Mouse (Mus musculus) cerebellum, postnatal 25 days (tissue): ENCODE data around the gene Slc6a19.
A peak's percentile ranks its signal among the peaks of the same experiment; 100 is the strongest.
"Not testable (repeated sequence)": the region's sequence is repeated elsewhere in the genome, so short reads cannot be mapped to it uniquely, and the experiment has no call there.

Experiments
- DNase-seq, 2 experiments: peaks; one replicate each; pipeline ENCODE4 v3.0.0; 2021; ENCODE audit warnings: mixed read lengths in 2 of 2

Slc6a19 gene

DNA sequence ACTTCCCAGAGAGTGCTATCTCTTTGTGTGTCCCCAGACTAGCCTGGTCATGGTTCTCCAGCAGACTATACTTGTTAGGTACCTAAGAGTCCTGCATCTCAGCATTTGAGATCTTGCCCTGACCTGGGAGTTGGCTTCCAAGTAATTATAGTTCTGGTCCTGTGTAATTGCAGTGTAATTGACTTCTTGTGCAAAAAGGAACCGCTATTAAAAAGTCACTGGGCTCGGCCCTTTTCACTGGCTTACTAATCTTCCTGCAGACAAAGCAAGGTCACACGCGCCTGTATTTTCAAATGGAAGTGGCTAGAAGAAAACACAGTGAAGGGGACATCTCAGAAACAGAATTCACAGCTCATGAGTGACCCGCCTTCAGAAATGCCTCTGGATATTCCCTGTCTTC, 7.1 kb upstream of the Slc6a19 start:
- no peak for DNase-seq

DNA sequence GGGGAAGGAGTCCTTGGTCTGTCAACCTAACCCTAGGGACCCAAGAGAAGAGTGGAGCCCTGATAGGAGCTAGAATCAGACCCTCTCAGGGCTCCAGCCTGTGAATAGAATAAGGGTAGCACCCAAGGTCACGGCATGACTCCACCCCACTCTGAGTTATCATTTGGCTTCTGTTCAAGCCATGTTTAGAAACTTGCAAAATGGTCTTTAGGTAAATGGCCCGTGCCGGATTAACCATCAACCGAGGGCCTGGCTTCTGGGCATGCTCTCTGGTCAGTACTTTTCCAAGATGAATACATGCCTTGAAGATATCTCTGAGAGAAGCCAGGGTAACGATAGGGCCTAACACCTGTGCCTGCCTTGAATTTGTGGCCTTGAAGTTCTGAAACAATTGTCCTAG, 6.6 kb upstream of the Slc6a19 start:
- no peak for DNase-seq

DNA sequence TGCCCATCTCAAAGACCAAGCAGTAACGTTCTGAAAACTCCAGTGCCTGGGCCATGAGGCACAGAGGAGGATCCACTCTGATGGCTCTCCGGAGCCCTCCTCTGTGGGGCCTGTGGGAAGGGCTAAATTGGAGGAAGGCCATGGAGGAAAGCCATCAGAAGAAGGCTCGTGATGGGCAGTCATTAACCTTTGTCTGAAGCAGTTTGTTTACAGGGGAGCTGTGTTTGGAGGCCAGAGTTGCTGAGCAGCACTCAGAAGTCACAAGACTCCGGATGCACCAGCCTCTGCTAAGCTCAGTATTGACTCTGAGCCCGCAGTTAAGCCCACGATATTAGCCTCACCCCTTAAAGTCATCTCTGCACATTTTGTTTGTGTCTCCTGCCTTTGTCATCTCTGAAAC, 4.8 kb upstream of the Slc6a19 start:
- no peak for DNase-seq

DNA sequence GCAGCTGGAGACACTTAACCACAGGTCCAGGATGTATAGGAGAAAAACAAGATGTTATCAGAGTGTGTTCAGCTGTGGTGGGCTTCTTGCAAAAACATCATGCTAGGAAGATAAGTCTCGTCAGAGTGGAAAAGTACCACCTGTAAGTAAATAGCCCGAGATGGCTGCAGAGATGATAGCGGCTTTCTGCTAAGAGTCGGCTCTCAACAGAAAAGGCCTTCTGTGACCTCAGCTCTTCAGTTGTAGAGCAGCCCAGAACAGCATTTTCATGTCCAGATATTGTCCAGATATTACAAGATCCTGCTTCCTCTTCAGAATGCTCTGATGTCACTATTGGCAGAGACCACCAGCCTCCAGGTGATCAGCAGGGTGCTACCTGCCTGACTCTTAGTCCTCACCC, 1.2 kb downstream of the Slc6a19 start:
- not testable (repeated sequence) for DNase-seq

DNA sequence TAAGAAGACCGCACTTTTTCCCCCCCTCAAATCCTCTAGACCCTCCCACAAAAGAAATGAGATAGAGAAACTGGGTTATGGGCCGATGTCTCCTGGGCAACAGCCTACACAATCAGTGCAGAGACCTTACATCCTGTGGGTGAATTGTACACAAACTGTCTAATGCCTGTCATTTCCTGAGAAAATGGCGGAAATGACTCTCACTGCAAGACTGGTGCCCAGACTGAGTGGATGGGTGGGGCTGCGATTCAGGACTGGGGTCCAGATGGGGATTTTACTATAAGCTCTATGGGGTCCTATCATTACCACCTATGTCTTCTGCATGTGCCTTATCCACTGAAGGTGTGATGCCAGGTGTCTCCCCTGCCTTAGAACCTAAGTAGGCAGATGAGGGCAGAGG, 1.9 kb downstream of the Slc6a19 start:
- DNase-seq: no peak

DNA sequence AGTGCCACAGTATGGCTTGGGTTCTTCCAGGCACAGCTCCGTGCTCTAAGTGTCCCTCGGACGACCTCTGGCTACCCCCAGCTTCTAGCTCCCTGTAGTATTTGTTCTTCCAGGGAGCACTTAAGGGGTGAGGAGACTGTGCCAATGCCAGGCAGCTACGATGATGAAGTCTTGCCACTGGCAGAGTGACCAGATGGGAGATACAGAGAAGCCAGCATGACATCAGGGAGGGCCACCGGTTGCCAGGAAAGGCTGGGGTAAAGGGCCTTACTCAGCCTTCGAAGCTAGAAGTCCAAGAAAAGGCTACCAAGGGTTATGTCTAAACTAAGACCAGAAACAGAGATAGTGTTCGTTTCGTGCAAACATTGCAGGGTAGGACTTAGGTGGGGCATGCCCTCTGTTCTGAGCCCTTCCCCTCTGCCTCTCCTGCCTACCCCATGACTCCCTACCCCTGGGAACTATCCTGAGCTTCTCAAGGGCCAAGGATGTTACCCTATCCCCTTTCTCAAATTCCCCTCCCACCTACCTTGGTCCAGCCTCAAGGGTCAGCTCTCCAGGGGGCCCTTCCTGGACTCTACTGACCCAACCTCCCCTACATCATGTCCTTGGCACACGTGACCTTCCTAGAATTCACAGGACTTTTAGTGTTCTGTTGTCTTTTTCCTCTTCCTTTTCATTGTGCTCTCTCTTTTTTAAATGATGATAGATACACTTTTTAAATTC, 3.3 kb downstream of the Slc6a19 start:
- peak; percentile 27 to 40 for DNase-seq

DNA sequence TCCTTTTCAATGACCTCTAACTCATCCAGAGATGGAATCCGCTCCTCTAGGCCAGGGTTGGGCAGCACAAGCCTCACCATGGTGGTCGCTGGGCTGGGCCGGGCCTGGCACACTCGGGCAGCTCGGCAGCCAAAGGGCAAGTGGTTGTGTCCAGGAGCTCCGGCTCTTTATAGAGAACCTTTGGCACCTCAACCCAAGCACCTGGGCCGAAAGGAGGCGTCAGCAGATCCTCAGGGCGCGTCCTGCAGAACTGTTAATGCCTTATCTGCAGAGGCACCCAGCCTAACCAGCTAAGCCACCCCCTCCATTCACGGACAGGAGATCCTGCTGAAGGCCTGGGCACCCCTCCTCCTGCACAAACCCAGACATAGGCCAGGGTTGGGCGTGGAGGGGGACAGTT, 4.1 kb downstream of the Slc6a19 start:
- DNase-seq: no peak

DNA sequence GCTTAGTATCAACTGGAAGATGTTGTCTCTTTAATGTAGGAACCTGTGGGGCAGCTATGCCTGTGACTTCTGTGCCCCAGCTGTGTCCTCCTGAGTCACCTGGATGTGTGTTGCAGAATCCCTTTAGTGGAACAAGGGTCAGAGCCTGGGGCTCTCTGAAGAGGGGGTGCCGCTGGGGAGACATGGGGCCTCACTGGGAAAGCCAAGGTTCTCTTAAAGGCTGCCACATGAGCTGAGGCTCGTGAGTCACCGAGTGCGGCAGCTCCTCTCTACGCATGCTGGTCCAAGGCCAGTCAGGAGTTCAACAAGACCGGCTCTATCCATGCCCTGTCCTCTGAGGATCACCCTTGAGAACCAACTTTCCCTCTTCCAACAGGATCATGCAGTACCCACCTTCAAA, 5.0 kb downstream of the Slc6a19 start:
- no peak for DNase-seq

DNA sequence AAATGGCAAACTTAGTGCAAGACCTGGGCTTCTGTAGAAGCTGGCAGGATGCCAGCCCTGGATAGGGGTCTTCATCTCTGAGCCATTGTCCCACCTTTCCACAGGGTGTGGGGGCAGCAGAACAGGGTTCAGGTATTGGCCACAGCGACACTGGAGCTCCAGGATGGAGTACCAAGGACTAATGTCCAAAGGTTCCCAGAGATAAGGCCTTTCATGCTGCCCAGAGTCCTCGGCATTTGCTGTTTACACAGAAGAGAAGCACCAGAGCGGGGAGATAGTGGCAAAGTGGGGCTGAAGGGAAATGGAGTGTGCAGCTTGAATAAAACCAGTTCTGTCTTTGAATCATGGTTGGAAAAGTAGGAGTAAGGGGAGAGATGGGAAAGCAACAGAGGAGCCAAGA, 8.1 kb downstream of the Slc6a19 start:
- no peak for DNase-seq

DNA sequence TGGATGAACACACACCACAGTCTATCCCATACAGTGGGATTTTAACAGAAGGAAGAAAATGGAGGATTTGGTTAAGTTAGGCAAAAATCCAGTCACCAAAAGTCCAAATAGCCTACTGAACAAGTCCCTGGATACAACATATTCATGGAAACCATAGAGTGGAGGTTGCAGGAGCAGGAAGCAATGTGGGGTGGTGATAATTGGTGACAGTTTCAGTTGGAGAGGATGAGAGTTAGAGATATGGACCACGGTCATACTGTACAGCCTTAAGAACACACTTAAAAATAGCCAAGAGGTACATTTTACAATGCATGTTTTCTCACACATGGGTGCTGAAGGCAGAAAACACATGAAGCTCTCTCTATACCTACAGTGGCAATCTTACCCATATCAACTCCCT, 9.7 kb downstream of the Slc6a19 start:
- DNase-seq: no peak

DNA sequence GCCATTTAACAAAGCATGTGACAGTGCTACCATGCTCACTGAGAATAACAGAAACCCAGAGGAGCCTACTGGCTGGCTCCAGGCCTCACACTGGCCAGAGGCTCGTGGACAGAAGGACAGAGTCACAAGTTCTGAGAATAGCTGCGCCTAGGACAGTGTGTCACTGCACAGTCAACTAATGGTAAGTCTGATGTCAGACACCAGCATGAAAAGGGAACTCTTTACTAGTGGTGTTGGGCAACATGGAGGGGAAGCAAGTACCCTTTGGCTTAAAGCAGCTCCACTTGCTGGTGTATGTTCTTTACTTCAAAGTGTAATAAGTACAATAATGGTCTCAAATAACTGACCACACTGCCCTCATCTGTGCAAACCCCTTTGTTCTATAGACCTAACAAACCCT, 11.3 kb downstream of the Slc6a19 start:
- DNase-seq: no peak

DNA sequence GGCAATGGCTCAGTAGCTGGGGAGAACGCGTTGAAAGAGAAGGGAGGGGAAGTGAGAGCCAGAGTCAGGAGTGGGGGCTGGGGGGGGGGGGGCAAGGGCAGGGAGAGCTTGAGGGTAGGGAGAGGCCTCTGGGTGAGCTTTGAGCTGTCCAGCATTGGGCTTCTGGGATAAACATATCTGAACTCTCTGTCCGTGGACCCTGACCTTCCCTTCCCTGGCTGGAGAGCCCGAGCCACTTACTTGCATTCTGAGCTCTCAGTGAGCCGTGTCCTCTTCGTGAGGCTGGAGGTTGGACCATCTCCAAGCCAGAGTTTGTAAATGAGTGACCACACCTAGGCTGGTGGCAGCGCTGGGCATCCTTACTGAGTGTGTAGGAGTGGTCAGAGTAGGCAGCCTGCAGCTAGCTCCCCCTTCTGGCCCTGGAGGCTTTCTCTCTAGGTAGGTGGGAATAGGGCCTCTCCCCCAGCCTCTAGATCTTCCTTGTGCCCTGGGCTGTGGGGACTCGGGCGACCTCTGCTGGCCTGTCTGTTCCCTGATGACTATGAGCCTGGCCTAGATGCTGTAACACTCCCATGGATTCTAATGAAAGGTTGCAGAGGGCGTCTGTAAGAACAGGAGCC, 12.3 kb downstream of the Slc6a19 start:
- DNase-seq: peak; percentile 48 to 66

DNA sequence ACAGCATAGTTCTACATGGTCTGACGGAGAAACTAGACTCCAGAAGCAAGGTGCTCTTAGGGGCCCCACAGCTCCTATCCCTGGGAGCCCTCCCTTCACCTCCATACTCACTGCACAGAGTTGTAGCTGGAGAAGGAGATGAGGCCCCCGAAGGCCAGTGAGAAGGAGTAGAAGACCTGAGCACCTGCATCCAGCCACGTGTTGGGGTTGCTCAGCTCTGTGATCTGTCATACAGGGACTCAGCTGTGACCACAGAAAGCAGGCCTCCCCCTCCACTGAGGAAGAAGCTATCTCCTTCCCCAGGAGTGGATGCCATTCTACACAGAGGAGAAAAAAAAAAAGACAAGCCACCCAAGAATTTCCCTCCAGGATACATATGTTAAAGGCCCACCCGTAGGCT, 15.7 kb downstream of the Slc6a19 start:
- no peak for DNase-seq

DNA sequence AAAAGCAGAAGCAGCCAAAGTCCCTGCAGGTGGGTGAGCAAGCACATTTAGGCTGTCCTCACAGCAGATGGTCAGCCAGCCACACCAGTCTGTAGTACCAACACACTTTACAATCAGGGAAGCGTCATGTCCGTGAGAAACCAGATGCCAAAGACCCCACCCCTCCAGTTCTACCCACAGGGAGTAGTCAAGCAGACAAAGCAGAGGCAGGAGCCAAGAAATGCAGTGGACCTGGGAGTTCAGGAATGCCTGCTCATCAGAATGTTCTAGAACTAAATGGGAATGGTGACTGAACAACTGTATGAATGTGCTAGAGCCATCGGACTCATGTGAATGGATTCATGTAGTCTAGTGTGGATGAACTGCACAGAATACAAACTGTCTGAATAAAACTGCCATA, 17.1 kb downstream of the Slc6a19 start:
- DNase-seq: no peak

DNA sequence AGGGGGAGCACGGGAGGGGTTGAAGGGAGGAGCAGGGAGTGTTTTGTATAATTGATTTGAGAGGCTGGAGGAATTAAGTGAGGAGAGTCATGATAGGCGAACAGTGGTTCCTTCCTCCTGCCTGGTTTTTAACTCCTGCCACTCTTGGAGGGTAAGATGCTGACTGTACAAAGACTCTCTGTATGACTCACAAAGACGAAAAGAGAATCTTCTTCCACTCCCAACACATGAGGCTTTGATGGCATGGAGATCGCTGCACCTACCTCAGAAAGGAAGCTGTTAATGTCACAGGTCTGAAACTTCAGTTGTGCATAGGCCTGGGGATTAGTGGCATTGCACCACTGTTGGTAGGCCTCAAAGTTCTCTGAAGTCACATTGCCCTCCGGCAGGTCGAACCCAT, 19.2 kb downstream of the Slc6a19 start:
- DNase-seq: no peak

DNA sequence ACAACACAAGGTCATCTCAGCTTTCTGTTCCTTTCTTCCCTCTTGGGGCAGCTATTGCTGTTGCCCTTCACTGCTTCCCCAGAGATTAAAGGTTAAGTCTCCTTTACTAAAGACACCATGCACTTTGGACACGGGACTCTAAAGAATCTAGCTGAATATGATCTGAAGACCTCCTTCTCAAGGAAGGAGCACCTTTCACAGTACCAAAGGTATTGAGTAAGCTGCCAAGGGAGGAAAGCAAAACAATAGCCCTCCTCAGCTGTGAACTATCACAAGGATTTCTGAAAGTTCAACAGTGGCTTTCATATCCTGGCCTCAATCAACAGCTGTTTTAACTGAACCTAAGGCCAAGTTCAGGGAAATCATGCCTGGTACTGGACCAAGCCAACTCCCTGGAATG, 20.3 kb downstream of the Slc6a19 start:
- no peak for DNase-seq

DNA sequence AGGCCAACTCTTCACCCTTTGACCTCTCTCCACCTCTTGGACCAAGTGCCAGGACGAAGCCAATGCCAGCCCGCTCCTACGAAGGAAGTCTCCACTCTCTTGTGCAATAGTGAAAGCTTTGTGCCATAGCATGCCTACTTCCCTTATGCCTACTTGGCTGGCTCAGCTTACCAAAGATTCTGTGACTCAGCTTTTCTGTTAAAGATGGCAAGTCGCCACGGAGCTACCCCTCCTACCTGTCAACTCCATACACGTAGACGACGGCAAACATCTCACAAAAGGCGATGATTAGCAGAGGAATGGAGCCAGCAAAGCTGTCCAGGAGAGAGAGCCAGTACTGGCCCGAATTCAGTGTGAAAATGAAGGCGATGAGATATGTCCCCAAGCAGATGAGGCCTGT, 21.0 kb downstream of the Slc6a19 start:
- DNase-seq: no peak

DNA sequence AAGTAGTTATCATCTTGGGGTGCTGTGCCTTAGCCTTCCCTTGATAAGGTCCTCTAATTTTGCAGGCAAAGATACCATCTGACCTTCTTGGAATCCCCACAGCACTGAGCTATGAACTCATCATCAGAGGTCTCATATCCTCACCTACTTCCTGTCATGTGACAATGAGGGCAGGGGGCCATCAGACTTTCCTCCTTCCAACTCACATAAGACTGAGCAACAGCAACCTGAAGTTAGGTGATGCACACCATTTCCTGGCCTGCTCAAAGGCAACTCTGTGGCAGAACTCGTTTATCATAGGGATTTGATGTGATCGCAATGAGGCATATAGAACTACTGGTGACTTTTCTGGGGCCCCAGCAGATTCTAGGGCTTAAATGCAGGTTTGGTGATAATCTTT, 22.4 kb downstream of the Slc6a19 start:
- DNase-seq: no peak

DNA sequence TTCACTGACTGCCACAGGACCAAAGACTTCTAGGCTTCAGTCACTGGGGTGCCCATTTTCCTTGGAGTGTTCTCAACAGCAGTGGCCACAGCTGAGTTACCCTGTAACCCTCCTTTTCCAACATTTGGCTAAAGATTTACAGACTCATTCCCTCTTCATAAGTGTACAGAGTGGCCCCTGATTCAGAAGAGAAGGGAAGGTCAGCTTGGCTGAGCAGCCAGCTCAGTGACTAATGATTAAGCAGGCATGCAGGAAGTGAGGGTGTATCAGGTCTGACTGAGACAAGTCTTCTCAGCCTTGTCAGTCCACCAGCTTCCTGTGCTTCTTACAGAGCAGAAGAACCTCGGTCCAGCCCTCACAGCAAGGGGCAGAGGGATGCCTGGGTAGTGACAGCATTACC, 24.3 kb downstream of the Slc6a19 start:
- DNase-seq: no peak

DNA sequence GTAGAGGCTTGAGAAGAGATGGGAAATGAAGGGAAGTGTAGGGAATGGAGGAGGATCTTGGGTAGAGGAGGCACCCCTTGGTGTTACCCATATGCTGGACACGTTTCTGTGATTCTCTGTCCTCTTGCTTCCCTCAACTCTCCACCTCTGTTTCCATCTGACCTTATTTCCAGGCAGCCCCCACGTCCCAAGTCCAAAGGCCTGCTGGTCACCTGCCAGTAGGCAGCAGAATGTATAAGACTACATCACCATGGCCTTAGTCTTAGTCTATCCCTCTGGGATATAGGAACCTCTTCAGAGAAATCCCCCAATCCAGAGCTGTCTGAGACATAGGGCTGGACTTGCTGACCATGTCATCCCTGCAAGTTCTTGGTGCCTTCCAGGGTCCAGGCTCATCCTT, 25.4 kb downstream of the Slc6a19 start:
- DNase-seq: no peak

DNA sequence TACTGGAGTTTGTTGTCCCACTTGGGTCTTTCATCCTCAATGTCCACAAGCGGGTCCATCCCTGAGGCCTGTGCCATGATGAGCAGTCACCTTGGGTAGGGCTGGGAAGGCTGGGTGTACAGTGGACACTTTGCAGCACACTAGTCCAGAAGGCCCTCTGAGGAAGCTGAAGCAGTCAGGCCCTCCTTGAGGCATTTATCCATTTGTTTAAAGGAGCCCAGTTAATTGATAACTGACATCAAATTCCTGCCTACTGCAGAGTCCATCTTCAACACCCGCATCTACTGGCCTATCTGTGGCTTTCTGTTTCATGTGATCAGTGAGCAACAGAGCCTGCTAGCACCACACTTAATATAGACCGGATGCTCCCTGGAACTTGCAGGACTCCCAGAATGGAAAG, 26.8 kb downstream of the Slc6a19 start, which contains the start of gene Slc6a18:
Gene Slc6a18 (minus strand): TSS at position 171 of the 400 bp plus-strand sequence.
- no peak for DNase-seq

DNA sequence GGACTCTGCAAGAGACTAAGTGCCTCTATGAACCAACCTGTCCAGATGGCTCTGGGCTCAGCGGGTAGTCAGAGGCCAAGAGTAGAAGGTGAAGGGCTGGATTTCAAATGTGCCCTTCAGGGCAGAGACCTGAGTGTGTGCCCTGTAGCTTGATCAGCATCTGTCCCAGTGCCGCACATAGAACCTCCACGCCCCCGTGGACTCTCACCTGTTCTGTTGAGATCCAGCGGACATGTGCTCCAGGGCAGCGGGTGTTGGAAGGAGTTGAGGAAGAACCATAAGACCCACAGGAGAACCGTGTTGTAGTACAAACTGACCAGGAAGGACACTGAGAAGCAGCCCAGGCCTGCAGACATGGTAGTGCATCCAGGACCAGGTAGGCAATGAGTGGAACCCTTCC, 29.5 kb downstream of the Slc6a19 start:
- DNase-seq: no peak

DNA sequence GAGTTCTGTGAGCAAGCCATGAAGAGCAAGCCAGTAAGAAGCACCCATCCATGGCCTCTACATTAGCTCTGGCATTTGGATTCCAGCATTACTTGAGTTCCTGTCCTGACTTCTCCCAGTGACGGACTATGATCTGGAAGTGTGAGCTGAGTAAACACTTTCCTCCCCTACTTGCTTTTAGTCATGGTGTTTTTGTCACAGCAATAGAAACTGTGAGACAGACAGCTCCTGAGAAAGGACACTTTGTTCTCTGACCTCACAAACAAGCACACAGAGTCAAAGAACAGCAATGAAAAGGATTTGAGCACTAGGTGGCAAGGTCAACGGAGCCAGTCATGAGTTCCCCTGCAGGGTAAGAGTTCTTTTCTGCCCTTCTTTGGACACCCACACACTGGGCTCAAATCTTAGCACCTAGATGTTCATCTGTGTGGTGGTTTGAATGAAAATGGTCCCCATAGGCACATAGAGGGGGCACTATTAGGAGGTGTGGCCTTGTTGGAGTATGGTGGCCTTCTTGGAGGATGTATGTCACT, 44.4 kb downstream of the Slc6a19 start:
- DNase-seq: no peak

DNA sequence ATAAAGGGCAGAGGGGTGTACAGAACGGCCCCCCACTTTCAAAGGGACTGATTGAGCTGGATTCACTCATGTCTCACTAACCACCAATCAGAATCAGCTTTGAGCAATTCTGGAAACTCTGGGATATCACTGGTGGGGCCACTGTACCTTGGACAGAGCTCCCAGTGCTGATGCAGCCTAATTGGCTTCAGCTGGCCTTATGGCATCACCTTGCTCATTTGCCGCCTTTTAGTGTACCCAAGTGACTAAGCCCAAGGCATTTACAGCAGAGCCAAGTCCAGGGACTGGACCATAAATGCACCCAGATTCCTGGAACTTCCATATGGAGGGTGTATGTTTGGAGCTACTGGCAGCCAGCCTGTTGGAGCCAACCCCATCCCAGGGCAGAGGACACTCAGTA, 45.7 kb downstream of the Slc6a19 start:
- DNase-seq: no peak

DNA sequence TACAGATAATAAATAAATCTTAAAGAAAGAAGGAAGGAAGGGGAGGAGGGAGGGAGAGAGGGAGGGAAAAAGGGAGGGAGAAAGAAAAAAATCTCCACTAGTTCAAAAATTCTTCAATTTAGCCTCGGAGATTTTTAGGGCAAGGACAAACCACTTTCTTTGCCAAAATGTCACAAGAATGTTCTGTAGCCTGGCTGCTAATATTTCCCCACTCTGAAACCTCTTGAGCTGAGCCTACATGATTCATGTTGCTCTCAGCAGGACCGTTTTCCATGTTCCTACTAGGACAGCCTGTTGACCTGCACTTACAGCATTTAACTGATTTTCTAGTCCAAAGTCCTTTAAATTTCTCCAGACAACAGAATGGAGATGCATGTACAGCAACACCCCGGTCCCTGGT, 49.7 kb downstream of the Slc6a19 start:
- no peak for DNase-seq
